Mouse (Mus musculus) E14TG2a.4 (cell line): ENCODE results near the gene Mllt11.

Experiments used
- CTCF ChIP-seq: conservative IDR thresholded peaks from 2 replicates; pipeline ENCODE4 v1.5.1; 2014; ENCODE audit warnings: low read length
- POU5F1 ChIP-seq: IDR thresholded peaks from 2 replicates; pipeline ENCODE4 v1.6.1; 2014; ENCODE audit warnings: low read length, borderline replicate concordance

DNA sequence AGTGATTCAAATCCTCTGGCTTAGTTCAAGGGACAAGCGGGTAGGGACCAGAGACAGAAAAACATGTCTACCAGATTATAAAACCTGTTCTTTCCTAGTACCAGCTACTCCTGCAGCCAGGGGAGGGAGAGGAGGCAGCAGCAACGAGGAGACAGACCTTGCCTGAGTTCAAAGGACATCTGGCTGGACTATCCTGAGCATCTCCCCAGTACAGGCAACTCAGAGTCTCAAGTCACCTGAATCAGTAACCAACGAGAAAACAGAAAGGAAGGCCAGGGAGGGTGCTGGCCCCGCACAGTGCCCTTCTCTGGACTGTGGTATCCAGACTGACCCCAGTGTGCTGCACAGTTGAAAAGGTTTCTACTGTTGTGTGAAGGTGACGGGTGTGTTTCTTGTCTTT lies 25.0 kb upstream of the Mllt11 start:
- no peak for TF ChIP-seq CTCF
- TF ChIP-seq POU5F1, result no peak
